Mouse (Mus musculus): ENCODE measurements around the gene Palm3.

DNA sequence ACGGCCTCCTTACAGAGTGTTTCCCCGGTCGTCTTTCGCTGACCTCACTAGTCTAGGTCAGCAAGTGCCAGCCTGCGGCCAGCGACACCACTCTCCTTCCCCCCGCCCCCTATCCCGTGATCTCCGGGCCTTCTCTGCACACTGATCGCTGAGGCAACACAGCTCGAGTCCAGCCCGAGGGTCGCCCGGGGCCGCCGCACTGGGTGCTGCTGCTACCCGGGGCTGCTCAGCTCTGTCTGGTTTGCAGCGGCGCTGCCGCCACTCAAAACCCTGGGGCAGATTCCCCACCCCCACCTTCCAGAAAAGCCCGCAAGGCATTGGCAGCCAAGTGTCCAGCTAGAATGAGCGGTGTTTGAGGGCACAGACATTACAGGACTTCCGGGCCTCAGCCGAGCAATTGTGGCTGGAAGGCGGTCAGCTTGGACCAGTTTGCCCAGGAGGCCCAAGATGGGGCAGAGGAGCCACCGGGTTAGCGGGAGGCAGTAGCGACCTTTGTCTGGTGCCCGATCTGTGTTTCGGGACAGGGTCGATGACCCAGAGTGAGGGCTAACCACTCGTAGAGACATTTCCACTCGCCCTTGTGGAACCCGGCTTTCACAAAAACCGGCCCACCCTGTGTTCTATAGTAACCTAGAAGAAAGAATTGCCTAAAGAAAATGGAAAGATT, 8.6 kb upstream of the Palm3 start:
- TF ChIP-seq CTCF (IDR thresholded peaks at IDR 0.05; ENCODE audit: low read depth), result no peak
- no peak for TF ChIP-seq EP300 (optimal IDR thresholded peaks at IDR 0.05)

Measured in stomach, postnatal 0 days (tissue).